Mouse (Mus musculus) MEL (cell line): ENCODE measurements around the gene Mgll.

Source experiments
- CHD2 ChIP-seq: IDR thresholded peaks from 2 replicates; pipeline ENCODE4 v1.6.1; 2011; ENCODE audit warnings: low read length, improper control_type of control experiment
- CTCF ChIP-seq, 3 experiments: IDR thresholded peaks in 2 of 3; conservative IDR thresholded peaks in 1 of 3; 2 replicates each; pipeline ENCODE4 v1.5.1; 2011 to 2012; ENCODE audit warnings: low read length in 3 of 3, low read depth in 2 of 3, mild to moderate bottlenecking in 2 of 3, improper control_type of control experiment in 1 of 3, inconsistent platforms in 1 of 3, mixed read lengths in 1 of 3, moderate library complexity in 1 of 3; ENCODE audit not compliant: control insufficient read depth in 1 of 3, insufficient read depth in 1 of 3, poor library complexity in 1 of 3, severe bottlenecking in 1 of 3
- GATA1 ChIP-seq: IDR thresholded peaks from 2 replicates; pipeline ENCODE4 v1.6.1; 2011; ENCODE audit warnings: low read depth, low read length, improper control_type of control experiment
- MEF2A ChIP-seq: IDR thresholded peaks from 2 replicates; pipeline ENCODE4 v1.6.1; 2014; ENCODE audit warnings: low read depth, mild to moderate bottlenecking, inconsistent platforms, low read length, improper control_type of control experiment; ENCODE audit not compliant: poor library complexity, insufficient replicate concordance, severe bottlenecking; ENCODE audit errors: extremely low read depth
- MXI1 ChIP-seq: IDR thresholded peaks from 2 replicates; pipeline ENCODE4 v1.6.1; 2011; ENCODE audit warnings: mild to moderate bottlenecking, low read depth, low read length, improper control_type of control experiment
- POLR2A ChIP-seq, 2 experiments: IDR thresholded peaks; 2 replicates each; pipeline ENCODE4 v1.6.1; 2011 to 2012; ENCODE audit warnings: low read length in 2 of 2, mild to moderate bottlenecking in 2 of 2, control low read depth in 1 of 2, improper control_type of control experiment in 1 of 2, low read depth in 1 of 2, moderate library complexity in 1 of 2; ENCODE audit not compliant: control insufficient read depth in 1 of 2, insufficient read depth in 1 of 2, poor library complexity in 1 of 2
- ZNF384 ChIP-seq: IDR thresholded peaks from 2 replicates; pipeline ENCODE4 v1.6.1; 2012; ENCODE audit warnings: low read depth, mild to moderate bottlenecking, inconsistent platforms, low read length, improper control_type of control experiment

GRCm38 (mm10) chr6:88854509-88854908 lies 130.3 kb downstream of the Mgll start:
- TF ChIP-seq CTCF (IDR thresholded peaks at IDR 0.05 in 2 of 3, conservative IDR thresholded peaks at IDR 0.05 in 1 of 3; ENCODE audit: control insufficient read depth in 1 of 3, insufficient read depth in 1 of 3, low read depth in 2 of 3, low read length in 3 of 3, poor library complexity in 1 of 3, severe bottlenecking in 1 of 3), result no peak
- TF ChIP-seq ZNF384, result no peak
- no peak for TF ChIP-seq MXI1
- no peak for TF ChIP-seq CHD2
- no peak for TF ChIP-seq GATA1
- no peak for TF ChIP-seq MEF2A
- no peak for TF ChIP-seq POLR2A (IDR thresholded peaks at IDR 0.05; ENCODE audit: control insufficient read depth in 1 of 2, insufficient read depth in 1 of 2, low read depth in 1 of 2, low read length in 2 of 2, poor library complexity in 1 of 2)
